Mouse (Mus musculus) forebrain, embryonic 11.5 days (tissue): Measurements from ENCODE around the gene Lingo1. TPM values are rescaled to one million over a fixed set of nuclear protein-coding genes. Genes with fewer than 3 reads are reported as not detected.

Experiments used
- ATAC-seq: fragments of 200-750 bp; cut with Nextera tagmentation; replicated peaks from 2 replicates; pipeline ENCODE4 v1.8.0; 2017; ENCODE audit warnings: moderate TSS enrichment; ENCODE audit not compliant: low FRiP score
- DNase-seq: peaks from one replicate; pipeline ENCODE4 v3.0.0-alpha.2; 2017; ENCODE audit warnings: low spot score
- H3K27ac ChIP-seq: fragments of 300-500 bp; sonication (generic); 2 replicates; pipeline ENCODE4 v1.5.1; 2014; ENCODE audit warnings: low read depth, low read length
- H3K27me3 ChIP-seq: fragments of 300-500 bp; sonication (generic); 2 replicates; pipeline ENCODE4 v1.6.1; 2014; ENCODE audit warnings: mild to moderate bottlenecking, low read length, mixed read lengths; ENCODE audit not compliant: control insufficient read depth, insufficient read depth
- H3K36me3 ChIP-seq: fragments of 300-500 bp; sonication (generic); 2 replicates; pipeline ENCODE4 v1.6.1; 2014; ENCODE audit warnings: mild to moderate bottlenecking, low read length, moderate library complexity, mixed read lengths; ENCODE audit not compliant: control insufficient read depth, insufficient read depth
- H3K4me1 ChIP-seq: fragments of 300-500 bp; sonication (generic); replicated peaks from 2 replicates; pipeline ENCODE4 v1.6.1; 2014; ENCODE audit warnings: low read length, mixed read lengths; ENCODE audit not compliant: control insufficient read depth, insufficient read depth
- H3K4me2 ChIP-seq: fragments of 300-500 bp; sonication (generic); 2 replicates; pipeline ENCODE4 v1.6.1; 2014; ENCODE audit warnings: low read depth, mild to moderate bottlenecking, low read length, moderate library complexity, mixed read lengths; ENCODE audit not compliant: severe bottlenecking
- H3K4me3 ChIP-seq: fragments of 300-500 bp; sonication (generic); 2 replicates; pipeline ENCODE4 v1.5.1; 2014; ENCODE audit warnings: low read depth, low read length
- H3K9ac ChIP-seq: fragments of 300-500 bp; sonication (generic); 2 replicates; pipeline ENCODE4 v1.6.1; 2014; ENCODE audit warnings: low read length
- H3K9me3 ChIP-seq: fragments of 300-500 bp; sonication (generic); 2 replicates; pipeline ENCODE4 v1.6.1; 2016; ENCODE audit warnings: low read length, mixed read lengths; ENCODE audit not compliant: control insufficient read depth
- WGBS: fragments of 180-500 bp; shearing (Covaris S2); extraction: QIAGEN DNeasy Blood & Tissue Kit; methylation state at CpG from one replicate; pipeline ENCODE4 v1.1.7; 2014; 5-methylcytosine and 5-hydroxymethylcytosine counted together
- polyA plus RNA-seq: library from polyadenylated mRNA; unstranded; fragments of >200 nt; fragmentation: Nextera tagmentation; extraction: Ambion mirVana; gene quantifications from 2 replicates; pipeline ENCODE4 v1.2.1, GENCODE M21; 2014

Gene Lingo1
- polyA plus RNA-seq, 1 experiment from 2014 or later, result 2.5 TPM

- Histone ChIP-seq H3K9ac (peak overlapping the region; percentile 70), H3K36me3 (no peaks in the 10 kb centered on the region), H3K4me1 (peaks cover 2% of the 10 kb centered on the region; the same call in 1 of the 2 replicates), H3K9me3 (no peaks in the 10 kb centered on the region), H3K4me3 (peak overlapping the region; percentile 61), H3K27me3 (peaks cover 44% of the 10 kb centered on the region), H3K4me2 (peak overlapping the region; percentile 100), H3K27ac (no peak overlapping the region)
- no peak for DNase-seq
- WGBS, result under 1% methylated on average over 25 of the region's 25 CpGs
- ATAC-seq, result no peak
Measured at GRCm38 (mm10) chr9:56634406-56635120, 161.7 kb downstream of the Lingo1 start.

- no peak for DNase-seq
Measured at GRCm38 (mm10) chr9:56633449-56634225, 162.6 kb downstream of the Lingo1 start.

GRCm38 (mm10) chr9:56630945-56631344, 165.3 kb downstream of the Lingo1 start:
- Histone ChIP-seq H3K9ac (no peak overlapping the region), H3K4me2 (no peak overlapping the region), H3K4me3 (no peak overlapping the region), H3K9me3 (no peaks in the 10 kb centered on the region), H3K36me3 (no peaks in the 10 kb centered on the region), H3K27me3 (peaks cover 28% of the 10 kb centered on the region), H3K27ac (no peak overlapping the region), H3K4me1 (peaks cover 2% of the 10 kb centered on the region; the same call in 1 of the 2 replicates)
- WGBS, result 87% methylated on average over 4 of the region's 4 CpGs
- DNase-seq (no peak), ATAC-seq (no peak)

More at GRCm38 (mm10) chr9:56633449-56634225, 162.6 kb downstream of the Lingo1 start:
- WGBS, result 30% methylated on average over 12 of the region's 13 CpGs
- H3K4me3 ChIP-seq, result 0 out of 2 replicates have a peak overlapping the region, but pooled peaks have one; percentile 61
- no peak overlapping the region for H3K9ac ChIP-seq
- H3K4me1 ChIP-seq, result peaks cover 2% of the 10 kb centered on the region; the same call in 1 of the 2 replicates
- H3K9me3 ChIP-seq, result no peaks in the 10 kb centered on the region
- H3K27me3 ChIP-seq, result peaks cover 42% of the 10 kb centered on the region
- no peak overlapping the region for H3K27ac ChIP-seq
- no peak for ATAC-seq
- 0 out of 2 replicates have a peak overlapping the region, but pooled peaks have one; percentile 100 for H3K4me2 ChIP-seq
- no peaks in the 10 kb centered on the region for H3K36me3 ChIP-seq

- WGBS, result 84% methylated on average over 5 of the region's 5 CpGs
- DNase-seq (no peak), ATAC-seq (no peak)
- Histone ChIP-seq H3K4me3 (no peak overlapping the region), H3K36me3 (no peaks in the 10 kb centered on the region), H3K27ac (no peak overlapping the region), H3K4me1 (no peaks in the 10 kb centered on the region; the same call in 1 of the 2 replicates), H3K9ac (no peak overlapping the region), H3K4me2 (no peak overlapping the region), H3K27me3 (peaks cover 21% of the 10 kb centered on the region), H3K9me3 (no peaks in the 10 kb centered on the region)
Measured at GRCm38 (mm10) chr9:56629674-56630397, 166.4 kb downstream of the Lingo1 start.

- H3K27me3 ChIP-seq, result no peaks in the 10 kb centered on the region
- H3K9me3 ChIP-seq, result no peaks in the 10 kb centered on the region
- no peak overlapping the region for H3K27ac ChIP-seq
- no peaks in the 10 kb centered on the region for H3K36me3 ChIP-seq
- ATAC-seq, result no peak
- no peaks in the 10 kb centered on the region for H3K4me1 ChIP-seq
- DNase-seq, result no peak
- no peak overlapping the region for H3K9ac ChIP-seq
- no peak overlapping the region for H3K4me2 ChIP-seq
- H3K4me3 ChIP-seq, result no peak overlapping the region
- WGBS, result 80% methylated on average over 4 of the region's 4 CpGs
Measured at GRCm38 (mm10) chr9:56627295-56627694, 169.0 kb downstream of the Lingo1 start.

GRCm38 (mm10) chr9:56624923-56625322, 171.3 kb downstream of the Lingo1 start:
- DNase-seq (no peak), ATAC-seq (no peak)
- H3K36me3 ChIP-seq, result no peaks in the 10 kb centered on the region
- H3K27ac ChIP-seq, result no peak overlapping the region
- no peak overlapping the region for H3K4me3 ChIP-seq
- H3K27me3 ChIP-seq, result peaks cover 16% of the 10 kb centered on the region
- H3K9ac ChIP-seq, result no peak overlapping the region
- no peaks in the 10 kb centered on the region for H3K9me3 ChIP-seq
- no peak overlapping the region for H3K4me2 ChIP-seq
- WGBS, result 48% methylated on average over 2 of the region's 2 CpGs
- H3K4me1 ChIP-seq, result no peaks in the 10 kb centered on the region

- no peak for ATAC-seq
- Histone ChIP-seq H3K4me2 (no peak overlapping the region), H3K27ac (no peak overlapping the region), H3K9me3 (no peaks in the 10 kb centered on the region), H3K27me3 (peaks cover 19% of the 10 kb centered on the region), H3K36me3 (no peaks in the 10 kb centered on the region), H3K9ac (no peak overlapping the region), H3K4me1 (no peaks in the 10 kb centered on the region), H3K4me3 (no peak overlapping the region)
- 85% methylated on average over 11 of the region's 11 CpGs for WGBS
- DNase-seq, result no peak
Measured at GRCm38 (mm10) chr9:56623361-56623760, 172.9 kb downstream of the Lingo1 start.

- Histone ChIP-seq H3K4me1 (no peaks in the 10 kb centered on the region), H3K9ac (no peak overlapping the region), H3K9me3 (no peaks in the 10 kb centered on the region), H3K36me3 (no peaks in the 10 kb centered on the region), H3K27ac (no peak overlapping the region), H3K27me3 (peaks cover 19% of the 10 kb centered on the region), H3K4me3 (no peak overlapping the region), H3K4me2 (no peak overlapping the region)
- 67% methylated on average over 7 of the region's 7 CpGs for WGBS
- ATAC-seq (no peak), DNase-seq (no peak)
Measured at GRCm38 (mm10) chr9:56622761-56623160, 173.5 kb downstream of the Lingo1 start.
